Mouse (Mus musculus) midbrain, postnatal 0 days (tissue): ENCODE results near the gene Cradd. TPM values are rescaled to one million over a fixed set of nuclear protein-coding genes. Genes with fewer than 3 reads are reported as not detected.

ENCODE experiments used
- ATAC-seq: fragments of 200-750 bp; cut with Nextera tagmentation; 2 replicates; pipeline ENCODE4 v1.8.0; 2017; ENCODE audit warnings: moderate number of reproducible peaks, mild to moderate bottlenecking, moderate TSS enrichment, moderate library complexity; ENCODE audit not compliant: low FRiP score
- DNase-seq: peaks from one replicate; pipeline ENCODE4 v3.0.0-alpha.2; 2015; ENCODE audit warnings: low spot score
- H3K27ac ChIP-seq: fragments of 300-500 bp; sonication (generic); 2 replicates; pipeline ENCODE4 v1.5.1; 2014; ENCODE audit warnings: low read depth, mild to moderate bottlenecking, low read length, mixed read lengths
- H3K27me3 ChIP-seq: fragments of 300-500 bp; sonication (generic); 2 replicates; pipeline ENCODE4 v1.6.1; 2014; ENCODE audit warnings: low read length, control low read depth, mixed read lengths; ENCODE audit not compliant: insufficient read depth
- H3K36me3 ChIP-seq: fragments of 300-500 bp; sonication (generic); 2 replicates; pipeline ENCODE4 v1.6.1; 2014; ENCODE audit warnings: low read length, control low read depth, mixed read lengths; ENCODE audit not compliant: insufficient read depth
- H3K4me1 ChIP-seq: fragments of 300-500 bp; sonication (generic); 2 replicates; pipeline ENCODE4 v1.6.1; 2014; ENCODE audit warnings: mild to moderate bottlenecking, control low read depth, antibody characterized with exemption, low read length, mixed read lengths; ENCODE audit not compliant: insufficient read depth
- H3K4me2 ChIP-seq: fragments of 300-500 bp; sonication (generic); 2 replicates; pipeline ENCODE4 v1.6.1; 2014; ENCODE audit warnings: low read depth, mild to moderate bottlenecking, low read length, mixed read lengths; ENCODE audit not compliant: poor library complexity, severe bottlenecking
- H3K4me3 ChIP-seq: fragments of 300-500 bp; sonication (generic); 2 replicates; pipeline ENCODE4 v1.5.1; 2014; ENCODE audit warnings: low read depth, mild to moderate bottlenecking, low read length, moderate library complexity
- H3K9ac ChIP-seq: fragments of 300-500 bp; sonication (generic); replicated peaks from 2 replicates; pipeline ENCODE4 v1.6.1; 2014; ENCODE audit warnings: mild to moderate bottlenecking, low read length, moderate library complexity, mixed read lengths; ENCODE audit not compliant: poor library complexity, severe bottlenecking
- H3K9me3 ChIP-seq: fragments of 300-500 bp; sonication (generic); 2 replicates; pipeline ENCODE4 v1.6.1; 2016; ENCODE audit warnings: low read length, control low read depth
- CTCF ChIP-seq: IDR thresholded peaks from 2 replicates; pipeline ENCODE4 v1.5.1; 2016; ENCODE audit warnings: antibody characterized with exemption, mild to moderate bottlenecking
- WGBS: fragments of 180-500 bp; shearing (Covaris S2); extraction: QIAGEN DNeasy Blood & Tissue Kit; methylation state at CpG from one replicate; pipeline ENCODE4 v1.1.7; 2014; 5-methylcytosine and 5-hydroxymethylcytosine counted together
- polyA plus RNA-seq: library from polyadenylated mRNA; unstranded; fragments of >200 nt; fragmentation: Nextera tagmentation; extraction: Ambion mirVana; gene quantifications from 2 replicates; pipeline ENCODE4 v1.2.1, GENCODE M21; 2015
- total RNA-seq: library from RNA; depleted of rRNA; stranded (reverse); fragments of >200 nt; gene quantifications from 2 replicates; pipeline ENCODE4 v1.2.3, GENCODE M21; 2014

The Cradd gene
- total and polyA plus RNA-seq, 2 experiments from 2014 or later = 8.2 to 9.2 TPM

GRCm38 (mm10) chr10:95201514-95201913, 122.4 kb downstream of the Cradd start:
- H3K4me3 ChIP-seq = no peak overlapping the region
- no peak for TF ChIP-seq CTCF
- no peaks in the 10 kb centered on the region for H3K9me3 ChIP-seq
- no peak overlapping the region for H3K9ac ChIP-seq
- no peaks in the 10 kb centered on the region for H3K27me3 ChIP-seq
- no peak overlapping the region for H3K4me2 ChIP-seq
- no peaks in the 10 kb centered on the region for H3K36me3 ChIP-seq
- WGBS = 91% methylated on average over 8 of the region's 8 CpGs
- no peaks in the 10 kb centered on the region for H3K4me1 ChIP-seq
- DNase-seq (no peak), ATAC-seq (no peak)
- no peak overlapping the region for H3K27ac ChIP-seq

- H3K9ac ChIP-seq = no peak overlapping the region
- H3K4me1 ChIP-seq = no peaks in the 10 kb centered on the region
- DNase-seq (peak; percentile 65), ATAC-seq (no peak)
- H3K36me3 ChIP-seq = no peaks in the 10 kb centered on the region
- no peak overlapping the region for H3K4me3 ChIP-seq
- no peak overlapping the region for H3K27ac ChIP-seq
- no peaks in the 10 kb centered on the region for H3K27me3 ChIP-seq
- no peak overlapping the region for H3K4me2 ChIP-seq
- no peak for TF ChIP-seq CTCF
- no peaks in the 10 kb centered on the region for H3K9me3 ChIP-seq
- 50% methylated on average over 7 of the region's 7 CpGs for WGBS
Measured at GRCm38 (mm10) chr10:95200323-95200722, 123.6 kb downstream of the Cradd start.

- H3K4me1 ChIP-seq = no peaks in the 10 kb centered on the region
- TF ChIP-seq CTCF = no peak
- DNase-seq (peak; percentile 62), ATAC-seq (no peak)
- H3K4me2 ChIP-seq = no peak overlapping the region
- WGBS = 77% methylated on average over 11 of the region's 11 CpGs
- no peak overlapping the region for H3K9ac ChIP-seq
- H3K27ac ChIP-seq = no peak overlapping the region
- no peak overlapping the region for H3K4me3 ChIP-seq
- H3K27me3 ChIP-seq = no peaks in the 10 kb centered on the region
- H3K9me3 ChIP-seq = no peaks in the 10 kb centered on the region
- no peaks in the 10 kb centered on the region for H3K36me3 ChIP-seq
Measured at GRCm38 (mm10) chr10:95199541-95200269, 124.2 kb downstream of the Cradd start.

GRCm38 (mm10) chr10:95197377-95197776, 126.6 kb downstream of the Cradd start:
- ATAC-seq (no peak), DNase-seq (no peak)
- Histone ChIP-seq H3K27me3 (no peaks in the 10 kb centered on the region), H3K9me3 (no peaks in the 10 kb centered on the region), H3K4me2 (no peak overlapping the region), H3K9ac (no peak overlapping the region), H3K27ac (no peak overlapping the region), H3K4me3 (no peak overlapping the region), H3K36me3 (no peaks in the 10 kb centered on the region), H3K4me1 (no peaks in the 10 kb centered on the region)
- 76% methylated on average over 8 of the region's 8 CpGs for WGBS
- no peak for TF ChIP-seq CTCF

GRCm38 (mm10) chr10:95195719-95196118, 128.2 kb downstream of the Cradd start:
- Histone ChIP-seq H3K4me2 (no peak overlapping the region), H3K27me3 (no peaks in the 10 kb centered on the region), H3K4me1 (no peaks in the 10 kb centered on the region), H3K9ac (no peak overlapping the region), H3K9me3 (no peaks in the 10 kb centered on the region), H3K4me3 (no peak overlapping the region), H3K27ac (no peak overlapping the region), H3K36me3 (no peaks in the 10 kb centered on the region)
- ATAC-seq (no peak), DNase-seq (no peak)
- 94% methylated on average over 5 of the region's 5 CpGs for WGBS
- no peak for TF ChIP-seq CTCF

- 90% methylated on average over 4 of the region's 4 CpGs for WGBS
- TF ChIP-seq CTCF = no peak
- H3K36me3 ChIP-seq = no peaks in the 10 kb centered on the region
- H3K27me3 ChIP-seq = no peaks in the 10 kb centered on the region
- H3K4me1 ChIP-seq = no peaks in the 10 kb centered on the region
- no peak overlapping the region for H3K9ac ChIP-seq
- DNase-seq = no peak
- no peak overlapping the region for H3K4me3 ChIP-seq
- no peaks in the 10 kb centered on the region for H3K9me3 ChIP-seq
- ATAC-seq = no peak
- H3K27ac ChIP-seq = no peak overlapping the region
- H3K4me2 ChIP-seq = no peak overlapping the region
Measured at GRCm38 (mm10) chr10:95194776-95195175, 129.2 kb downstream of the Cradd start.
